In the genomic region with DNA sequence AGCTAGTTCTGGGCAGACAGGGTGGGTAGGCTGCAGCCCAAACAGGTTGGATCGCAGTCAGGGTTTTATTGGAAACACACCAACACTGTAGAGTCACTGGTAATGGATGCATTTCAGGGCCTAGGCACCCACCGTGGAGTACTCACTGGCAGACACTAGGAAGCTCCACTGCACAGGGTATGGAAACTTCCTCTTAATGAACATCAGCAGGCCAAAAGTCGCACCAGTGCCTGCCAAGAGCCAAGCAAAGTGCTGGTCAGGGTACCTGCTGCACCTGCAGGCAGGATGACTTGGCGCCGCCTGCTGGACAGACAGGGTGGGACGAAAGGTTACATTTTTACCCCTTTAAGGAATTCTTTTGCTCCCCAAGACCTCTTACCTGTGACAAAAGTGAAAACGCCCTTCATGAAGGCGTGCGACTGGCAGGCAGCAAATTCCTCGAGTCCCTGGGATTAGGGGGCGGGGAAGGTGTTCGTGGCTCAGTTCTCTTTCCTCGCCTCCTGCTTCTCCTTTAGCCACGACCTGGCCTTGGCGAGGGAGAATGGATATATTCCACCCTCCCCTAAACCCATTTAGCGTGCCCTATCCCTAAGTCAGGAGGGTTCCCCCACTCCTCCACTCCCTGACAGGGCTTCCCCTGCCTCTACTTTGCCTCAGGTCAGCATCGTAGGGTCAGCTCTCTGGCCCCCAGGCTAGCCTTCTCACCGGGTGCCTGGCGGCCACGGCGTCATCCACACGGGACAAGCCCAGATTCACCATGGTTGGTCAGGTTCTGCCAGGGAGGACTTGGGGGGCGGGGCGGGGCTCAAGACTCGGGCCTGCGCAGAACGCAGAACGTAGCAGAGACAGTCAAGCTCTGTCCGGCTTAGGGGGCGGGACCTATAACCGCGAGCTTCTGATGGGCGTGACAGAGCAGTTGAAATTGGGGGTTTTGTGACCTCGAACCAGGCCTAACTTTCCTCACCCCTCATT, we compare ENCODE assay signal across 8 mouse cellular contexts. TPM values are rescaled to one million over a fixed set of nuclear protein-coding genes. Genes with fewer than 3 reads are reported as not detected.
A peak's percentile ranks its signal among the peaks of the same experiment; 100 is the strongest.
DNase-seq lines count a peak whose midpoint lies in the region; ATAC-seq and TF ChIP-seq lines count a peak whose summit lies in the region.

Gene Tmem141, minus strand, starts transcription at position 777 of the 972 bp plus-strand sequence.

- ATAC-seq in forebrain, embryonic 12.5 days (ENCODE audit: low FRiP score) = peak; percentile 89
- ATAC-seq in heart, postnatal 0 days (ENCODE audit: insufficient read depth, low read depth) = peak; percentile 93
- peak; percentile 97 for ATAC-seq in liver, postnatal 0 days
- peak; percentile 95 for ATAC-seq in neural tube, embryonic 14.5 days (ENCODE audit: low read depth)

- peaks cover 10% of the 10 kb centered on the region; the same call in 1 of the 2 replicates for H3K4me1 ChIP-seq in forebrain, embryonic 12.5 days
- H3K4me1 ChIP-seq in heart, postnatal 0 days (ENCODE audit: control insufficient read depth, insufficient read depth) = 0 out of 2 replicates have a peak, but pooled peaks cover 4% of the 10 kb centered on the region
- peaks cover 5% of the 10 kb centered on the region for H3K4me1 ChIP-seq in liver, postnatal 0 days (ENCODE audit: insufficient read depth)
- 0 out of 2 replicates have a peak, but pooled peaks cover 3% of the 10 kb centered on the region for H3K4me1 ChIP-seq in neural tube, embryonic 14.5 days (ENCODE audit: control insufficient read depth, insufficient read depth, low read length)

- H3K4me3 ChIP-seq in forebrain, embryonic 12.5 days (replicated peaks) = peak within 1 kb of the TSS; percentile 41
- H3K4me3 ChIP-seq in heart, postnatal 0 days (ENCODE audit: low read depth, low read length) = peak within 1 kb of the TSS; percentile 55
- H3K4me3 ChIP-seq in liver, postnatal 0 days (ENCODE audit: low read depth, low read length) = peak within 1 kb of the TSS; percentile 30
- H3K4me3 ChIP-seq in neural tube, embryonic 14.5 days (ENCODE audit: low read depth, low read length) = peak within 1 kb of the TSS; percentile 49

- TF ChIP-seq CTCF in heart, postnatal 0 days (IDR thresholded peaks at IDR 0.05; ENCODE audit: low read depth) = peak; percentile 54
- peak; percentile 81 for TF ChIP-seq CTCF in liver, postnatal 0 days (IDR thresholded peaks at IDR 0.05; ENCODE audit: low read depth)

- 8% methylated on average over 34 of the region's 34 CpGs for WGBS in forebrain, embryonic 12.5 days
- 6% methylated on average over 34 of the region's 34 CpGs for WGBS in heart, postnatal 0 days
- WGBS in large intestine, adult 2 months = 5% methylated on average over 34 of the region's 34 CpGs
- 7% methylated on average over 34 of the region's 34 CpGs for WGBS in liver, postnatal 0 days (ENCODE audit: insufficient replicate concordance)
- WGBS in neural tube, embryonic 14.5 days = 8% methylated on average over 34 of the region's 34 CpGs

- H3K27ac ChIP-seq in forebrain, embryonic 12.5 days = no peak within 1 kb of the TSS
- peak within 1 kb of the TSS; percentile 68 for H3K27ac ChIP-seq in heart, postnatal 0 days (ENCODE audit: low read depth)
- H3K27ac ChIP-seq in liver, postnatal 0 days (ENCODE audit: low read depth) = peak within 1 kb of the TSS; percentile 62
- H3K27ac ChIP-seq in neural tube, embryonic 14.5 days (ENCODE audit: low read depth, low read length) = peak within 1 kb of the TSS; percentile 52; the same call in 1 of the 2 replicates

- TF ChIP-seq EP300 in heart, postnatal 0 days (IDR thresholded peaks at IDR 0.05; ENCODE audit: low read depth) = no peak
- no peak for TF ChIP-seq EP300 in liver, postnatal 0 days (IDR thresholded peaks at IDR 0.05; ENCODE audit: low read depth)

- H3K9ac ChIP-seq in forebrain, embryonic 12.5 days = peak within 1 kb of the TSS; percentile 48; the same call in 1 of the 2 replicates
- peak within 1 kb of the TSS; percentile 61 for H3K9ac ChIP-seq in heart, postnatal 0 days (replicated peaks; ENCODE audit: low read depth, low read length)
- H3K9ac ChIP-seq in liver, postnatal 0 days (replicated peaks) = peak within 1 kb of the TSS; percentile 36
- H3K9ac ChIP-seq in neural tube, embryonic 14.5 days (replicated peaks; ENCODE audit: low read depth, low read length) = peak within 1 kb of the TSS; percentile 77

- peak within 1 kb of the TSS; percentile 69 for H3K4me2 ChIP-seq in forebrain, embryonic 12.5 days
- H3K4me2 ChIP-seq in heart, postnatal 0 days (ENCODE audit: low read depth, low read length) = peak within 1 kb of the TSS; percentile 92
- peak within 1 kb of the TSS; percentile 65 for H3K4me2 ChIP-seq in liver, postnatal 0 days (ENCODE audit: low read depth, low read length)
- peak within 1 kb of the TSS; percentile 76 for H3K4me2 ChIP-seq in neural tube, embryonic 14.5 days (ENCODE audit: low read depth, low read length)

- peaks cover 34% of the 10 kb centered on the region for H3K27me3 ChIP-seq in forebrain, embryonic 12.5 days
- H3K27me3 ChIP-seq in heart, postnatal 0 days (ENCODE audit: control insufficient read depth, insufficient read depth, low read length) = peaks cover 23% of the 10 kb centered on the region
- H3K27me3 ChIP-seq in liver, postnatal 0 days (ENCODE audit: insufficient read depth, low read length) = peaks cover 10% of the 10 kb centered on the region; the same call in 1 of the 2 replicates
- peaks cover 4% of the 10 kb centered on the region; the same call in 1 of the 2 replicates for H3K27me3 ChIP-seq in neural tube, embryonic 14.5 days (ENCODE audit: control insufficient read depth, insufficient read depth, low read length)

- peak; percentile 52 to 61 for DNase-seq in CD8-positive naive resting alpha-beta T cell, adult 2 months (ENCODE audit: low read depth in 2 of 2, low spot score in 2 of 2)
- DNase-seq in c-Kit-positive CD71-positive TER-119-positive erythroid progenitor cells, embryonic 14.5 days (ENCODE audit: low spot score) = peak; percentile 56
- DNase-seq in heart, postnatal 0 days (ENCODE audit: low spot score) = peak; percentile 82
- peak; percentile 72 for DNase-seq in large intestine, adult 2 months (ENCODE audit: low read depth, low spot score)
- peak; percentile 88 for DNase-seq in liver, postnatal 0 days
- peak; percentile 96 for DNase-seq in testis, postnatal 10 days (ENCODE audit: low spot score)

- no peaks in the 10 kb centered on the region for H3K36me3 ChIP-seq in forebrain, embryonic 12.5 days (replicated peaks)
- no peaks in the 10 kb centered on the region; the same call in 1 of the 2 replicates for H3K36me3 ChIP-seq in heart, postnatal 0 days (replicated peaks; ENCODE audit: control insufficient read depth, insufficient read depth, low read length)
- 0 out of 2 replicates have a peak, but pooled peaks cover 4% of the 10 kb centered on the region for H3K36me3 ChIP-seq in liver, postnatal 0 days (replicated peaks; ENCODE audit: insufficient read depth, low read length)
- no peaks in the 10 kb centered on the region for H3K36me3 ChIP-seq in neural tube, embryonic 14.5 days (ENCODE audit: control insufficient read depth, insufficient read depth, low read length)

- H3K9me3 ChIP-seq in forebrain, embryonic 12.5 days = no peaks in the 10 kb centered on the region
- H3K9me3 ChIP-seq in heart, postnatal 0 days (replicated peaks; ENCODE audit: control insufficient read depth, low read length) = no peaks in the 10 kb centered on the region
- H3K9me3 ChIP-seq in liver, postnatal 0 days (ENCODE audit: low read length) = no peaks in the 10 kb centered on the region
- no peaks in the 10 kb centered on the region for H3K9me3 ChIP-seq in neural tube, embryonic 14.5 days (ENCODE audit: control insufficient read depth, low read length)

RNA-seq across cellular contexts. Expression of gene Tmem141, which starts in this region (rescaled TPM):
- 13.2 and 13.4 TPM in 2 replicates for polyA plus RNA-seq in forebrain, embryonic 12.5 days (2016; fragmentation: Nextera tagmentation; extraction: Ambion mirVana)
- total RNA-seq in heart, postnatal 0 days (2014; rRNA removed; ENCODE audit: low replicate concordance) = 36.6 and 42.3 TPM in 2 replicates
- 36.8 and 38.4 TPM in 2 replicates for polyA plus RNA-seq in heart, postnatal 0 days (2015; fragmentation: Nextera tagmentation; extraction: Ambion mirVana)
- 17.2 and 19.4 TPM in 2 replicates for polyA plus RNA-seq in large intestine, adult 2 months (2012; rRNA removed)
- 43.3 and 55.1 TPM in 2 replicates for polyA plus RNA-seq in liver, postnatal 0 days (2015; fragmentation: Nextera tagmentation; extraction: Ambion mirVana)
- polyA plus RNA-seq in neural tube, embryonic 14.5 days (2014; fragmentation: Nextera tagmentation; extraction: Ambion mirVana) = 48.5 and 55.3 TPM in 2 replicates
